Mouse (Mus musculus) urinary bladder, postnatal 36 days (tissue): ENCODE measurements around the gene Tmem132b.
A peak's percentile ranks its signal among the peaks of the same experiment; 100 is the strongest.

Experiments used
- DNase-seq, 2 experiments: peaks; one replicate each; pipeline ENCODE4 v3.0.0; 2022; ENCODE audit warnings: low spot score in 2 of 2, mixed read lengths in 1 of 2

The Tmem132b gene

DNA sequence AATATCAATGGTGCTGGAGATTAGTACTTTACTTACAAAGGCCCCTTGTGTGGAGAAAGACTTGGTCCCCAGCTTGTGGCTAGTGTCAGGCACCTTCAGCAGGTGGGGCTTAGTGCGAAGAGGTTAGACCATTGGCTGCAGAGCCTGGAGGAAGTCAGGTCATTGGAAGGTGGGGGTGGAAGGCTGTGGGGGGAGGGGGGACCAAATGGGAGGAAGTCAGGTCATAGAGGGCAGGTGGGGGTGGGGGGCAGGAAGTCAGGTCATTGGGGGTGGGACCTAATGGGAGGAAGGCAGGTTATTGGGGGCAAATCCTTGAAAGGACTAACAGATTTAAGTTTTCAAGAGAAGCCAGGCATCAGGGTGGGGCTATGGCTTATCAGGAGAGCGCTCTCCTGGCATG is 44.3 kb downstream of the Tmem132b start:
- DNase-seq: no peak

- DNase-seq: no peak
Observed at GRCm38 (mm10) chr5:125578661-125579060, 47.1 kb downstream of the Tmem132b start.

- no peak for DNase-seq
Observed at GRCm38 (mm10) chr5:125579153-125579552, 47.6 kb downstream of the Tmem132b start.

GRCm38 (mm10) chr5:125583298-125583697 is 51.7 kb downstream of the Tmem132b start:
- DNase-seq: no peak

GRCm38 (mm10) chr5:125583836-125584235 is 52.3 kb downstream of the Tmem132b start:
- peak; percentile 11 to 14 for DNase-seq

DNA sequence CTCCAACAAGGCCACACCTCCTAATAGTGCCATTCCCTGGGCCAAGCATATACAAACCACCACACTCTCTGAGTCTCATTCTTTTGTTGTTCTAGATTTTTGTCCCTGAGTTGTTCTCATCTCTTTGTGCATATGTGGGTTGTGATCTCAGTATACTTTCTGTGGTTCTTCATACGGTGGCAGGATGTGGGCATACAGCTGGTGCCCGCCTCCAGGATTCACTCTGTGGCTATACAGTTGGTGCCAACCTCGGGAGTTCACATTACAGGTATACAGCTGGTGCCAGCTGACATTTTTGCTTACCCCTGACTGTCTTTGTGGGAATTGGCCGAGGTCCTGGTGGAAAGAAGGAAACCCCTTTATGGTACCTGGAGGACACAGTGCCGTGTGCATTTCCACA is 53.6 kb downstream of the Tmem132b start:
- no peak for DNase-seq

- DNase-seq: no peak
Observed at GRCm38 (mm10) chr5:125588203-125588602, 56.6 kb downstream of the Tmem132b start.

DNA sequence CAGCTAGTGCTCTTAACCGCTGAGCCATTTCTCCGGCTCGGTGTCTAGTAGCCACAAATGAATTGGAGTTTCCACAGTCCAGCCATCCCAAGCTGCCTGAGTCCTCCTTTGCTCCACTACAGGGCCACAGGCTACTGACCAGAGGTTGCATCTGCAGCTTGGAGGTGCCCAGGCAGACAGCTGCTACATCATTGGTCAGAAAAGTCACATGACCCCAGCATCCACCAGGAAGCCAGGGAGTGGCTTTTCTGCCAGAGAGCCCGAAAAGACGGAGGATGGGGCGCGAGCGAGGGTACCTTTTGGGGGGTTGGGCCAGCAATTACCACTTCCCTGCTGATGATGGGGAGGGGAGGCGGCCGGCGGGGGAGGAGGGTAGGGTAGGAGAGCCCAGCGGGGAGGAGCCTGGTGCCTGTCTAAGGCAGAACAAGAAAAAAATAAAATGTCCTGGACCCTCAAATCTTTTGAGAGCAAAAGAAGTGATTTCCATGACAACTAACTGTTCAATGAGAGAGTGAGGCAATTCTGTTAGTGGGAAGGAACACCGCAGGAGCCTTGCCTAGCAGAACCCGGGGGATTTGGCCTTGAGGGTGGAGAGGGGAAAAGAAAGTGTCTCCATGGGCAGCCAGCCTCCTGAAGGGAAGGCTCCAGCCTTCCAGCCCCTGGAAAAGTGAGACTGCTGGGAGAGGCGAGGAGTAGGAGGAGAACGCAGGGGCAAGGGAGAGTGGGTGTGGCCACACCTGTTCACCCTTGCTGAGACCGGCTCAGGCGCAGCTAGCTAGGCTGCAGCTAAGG is 57.5 kb downstream of the Tmem132b start:
- no peak for DNase-seq

- DNase-seq: no peak
Observed at GRCm38 (mm10) chr5:125598056-125598455, 66.5 kb downstream of the Tmem132b start.

DNA sequence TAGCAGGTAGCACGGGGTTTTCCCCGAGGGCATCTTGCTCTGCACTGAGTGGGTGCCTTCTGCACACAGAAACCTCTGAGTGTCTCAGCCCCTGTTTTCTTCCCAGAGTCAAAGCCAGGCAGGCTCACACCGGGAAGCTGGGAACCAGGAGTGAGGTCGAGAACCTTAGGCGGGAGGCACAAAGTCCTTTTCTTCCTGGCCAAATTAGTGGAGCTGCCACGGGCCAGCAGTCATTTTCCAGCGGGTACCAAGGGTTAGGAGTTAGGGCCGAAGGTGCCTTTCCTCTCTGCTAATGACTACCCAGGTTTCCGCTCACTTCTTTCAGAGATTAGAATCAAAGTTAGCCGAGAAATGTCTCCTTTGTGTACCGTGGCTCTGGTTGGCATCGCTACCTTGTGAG is 75.6 kb downstream of the Tmem132b start:
- no peak for DNase-seq

DNA sequence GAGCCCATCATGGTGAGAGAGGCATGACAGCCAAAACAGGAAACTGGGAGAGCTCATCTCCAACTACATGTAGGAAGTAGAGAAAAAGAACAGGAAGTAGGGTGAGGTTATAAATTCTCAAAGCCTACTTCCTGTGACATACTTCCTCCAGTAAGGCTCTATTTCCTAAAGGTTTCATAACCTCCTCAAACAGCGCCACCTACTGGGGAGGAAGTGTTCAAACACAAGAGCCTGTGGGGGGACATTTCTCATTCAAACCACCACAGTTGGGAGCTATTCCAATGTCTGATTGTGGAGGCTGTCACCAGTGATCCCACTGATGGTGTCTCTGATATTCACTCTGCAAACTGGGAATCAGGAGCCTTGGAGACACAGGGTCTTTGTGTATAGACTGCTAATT is 78.4 kb downstream of the Tmem132b start:
- DNase-seq: no peak

DNA sequence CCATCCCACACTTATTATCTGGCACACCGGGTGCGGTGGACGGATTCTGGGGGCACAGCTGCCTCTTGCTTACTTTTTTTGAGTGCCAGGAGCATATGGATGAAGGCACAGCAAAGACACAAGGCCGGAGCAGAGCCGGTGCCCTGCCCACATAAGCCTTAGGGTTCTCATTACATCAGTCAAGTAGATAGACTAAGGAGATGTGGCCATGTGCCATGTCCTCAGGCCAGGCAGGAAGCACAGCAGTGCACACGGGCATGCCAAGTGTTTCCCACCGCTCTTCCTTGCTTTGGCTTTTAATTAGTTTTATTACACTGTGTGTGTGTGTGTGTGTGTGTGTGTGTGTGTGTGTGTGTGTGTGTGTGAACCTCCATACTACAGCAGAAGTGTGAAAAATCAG is 80.9 kb downstream of the Tmem132b start:
- no peak for DNase-seq

GRCm38 (mm10) chr5:125613136-125613535 is 81.6 kb downstream of the Tmem132b start:
- no peak for DNase-seq

DNA sequence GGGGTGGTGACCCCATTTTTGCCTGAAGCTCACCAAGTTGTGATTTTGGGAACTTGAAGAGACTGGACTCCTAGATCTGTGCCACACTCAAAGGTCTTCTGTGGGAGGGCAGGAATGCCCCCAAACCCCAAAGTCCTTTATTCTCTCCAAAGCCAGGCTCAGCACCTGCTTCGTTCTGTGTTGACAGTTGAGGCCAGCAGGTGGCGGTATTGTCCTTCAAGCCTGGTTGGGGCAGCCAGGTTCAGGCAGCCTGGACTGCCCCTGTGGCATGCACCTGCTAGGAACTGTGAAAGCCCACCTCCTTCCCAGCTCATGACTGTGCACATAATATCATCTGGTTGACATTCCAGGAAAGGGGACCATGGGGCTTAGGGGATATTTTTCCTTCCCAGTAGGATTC is 82.8 kb downstream of the Tmem132b start:
- no peak for DNase-seq

DNA sequence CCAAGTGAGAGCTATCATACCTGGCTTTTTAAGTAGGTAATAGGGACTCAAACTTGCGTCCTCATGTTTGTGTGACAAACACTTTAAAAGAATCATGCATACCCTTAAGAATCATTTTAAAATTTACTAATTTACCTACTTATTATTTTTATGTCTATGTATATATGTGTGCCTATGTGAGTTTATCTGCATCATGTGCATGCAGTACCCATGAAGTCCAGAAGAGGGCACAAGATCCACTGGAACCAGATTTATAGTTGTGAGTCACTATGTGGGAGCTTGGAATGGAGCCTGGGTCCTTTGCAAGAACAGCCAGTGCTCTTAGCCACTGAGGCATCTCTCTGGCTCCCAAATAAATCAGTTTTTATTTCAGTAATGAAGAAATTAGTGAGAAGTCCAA is 85.5 kb downstream of the Tmem132b start:
- no peak for DNase-seq

GRCm38 (mm10) chr5:125627816-125628348 is 96.3 kb downstream of the Tmem132b start:
- no peak for DNase-seq

- DNase-seq: no peak
Observed at GRCm38 (mm10) chr5:125634666-125635065, 103.1 kb downstream of the Tmem132b start.

- no peak for DNase-seq
Observed at GRCm38 (mm10) chr5:125640966-125641365, 109.4 kb downstream of the Tmem132b start.

- DNase-seq: no peak
Observed at GRCm38 (mm10) chr5:125641531-125642147, 110.1 kb downstream of the Tmem132b start.

- no peak for DNase-seq
Observed at GRCm38 (mm10) chr5:125648236-125648635, 116.7 kb downstream of the Tmem132b start.

DNA sequence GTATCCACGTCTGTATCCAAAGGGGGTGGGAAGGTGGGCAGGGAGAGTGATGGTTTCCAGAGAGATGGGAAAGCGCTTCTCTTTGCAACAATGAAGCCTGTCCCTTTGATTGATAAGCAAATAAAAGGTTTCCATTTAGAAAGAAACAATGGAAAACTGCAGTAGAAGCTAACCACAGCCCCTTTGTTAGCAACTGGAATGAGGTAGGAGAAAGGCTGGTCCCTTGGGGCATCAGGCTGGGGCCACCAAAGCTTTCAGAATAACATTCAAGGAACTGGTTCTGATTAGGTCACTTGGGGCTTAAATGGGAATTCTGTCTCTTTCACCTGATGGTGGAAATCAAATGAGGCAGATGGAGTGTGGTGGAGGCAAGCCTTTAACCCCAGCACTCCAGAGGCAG is 118.4 kb downstream of the Tmem132b start:
- no peak for DNase-seq

GRCm38 (mm10) chr5:125658101-125658500 is 126.5 kb downstream of the Tmem132b start:
- DNase-seq: no peak
